In genomic region chr17:83990421-83991365, GRCm38 (mm10) we compare ENCODE assay signal across 8 mouse cellular contexts.
DNase-seq lines count a peak whose midpoint lies in the region; ATAC-seq and TF ChIP-seq lines count a peak whose summit lies in the region.

No protein-coding gene starts in this region.

- H3K36me3 ChIP-seq in neural tube, embryonic 15.5 days: no peaks in the 10 kb centered on the region
- H3K36me3 ChIP-seq in hindbrain, postnatal 0 days (ENCODE audit: insufficient read depth, low read length): no peaks in the 10 kb centered on the region
- no peaks in the 10 kb centered on the region for H3K36me3 ChIP-seq in liver, embryonic 11.5 days (ENCODE audit: control insufficient read depth, insufficient read depth, low read length)

- no peak overlapping the region for H3K27ac ChIP-seq in neural tube, embryonic 15.5 days (replicated peaks)
- H3K27ac ChIP-seq in hindbrain, postnatal 0 days: 0 out of 2 replicates have a peak overlapping the region, but pooled peaks have one; percentile 32
- H3K27ac ChIP-seq in liver, embryonic 11.5 days (ENCODE audit: low read depth, low read length): peak overlapping the region; percentile 2; the same call in 1 of the 2 replicates

- no peak overlapping the region for H3K4me3 ChIP-seq in neural tube, embryonic 15.5 days (replicated peaks)
- no peak overlapping the region for H3K4me3 ChIP-seq in hindbrain, postnatal 0 days (ENCODE audit: low read length)
- no peak overlapping the region for H3K4me3 ChIP-seq in liver, embryonic 11.5 days (ENCODE audit: low read depth, low read length)

- H3K4me1 ChIP-seq in neural tube, embryonic 15.5 days: peaks cover 21% of the 10 kb centered on the region
- no peaks in the 10 kb centered on the region; the same call in 1 of the 2 replicates for H3K4me1 ChIP-seq in hindbrain, postnatal 0 days (ENCODE audit: insufficient read depth, low read length)
- peaks cover 34% of the 10 kb centered on the region for H3K4me1 ChIP-seq in liver, embryonic 11.5 days (replicated peaks; ENCODE audit: control insufficient read depth, insufficient read depth, low read length)

- H3K27me3 ChIP-seq in neural tube, embryonic 15.5 days (replicated peaks): no peaks in the 10 kb centered on the region
- no peaks in the 10 kb centered on the region for H3K27me3 ChIP-seq in hindbrain, postnatal 0 days (ENCODE audit: insufficient read depth, low read length)
- H3K27me3 ChIP-seq in liver, embryonic 11.5 days (replicated peaks; ENCODE audit: control insufficient read depth, insufficient read depth, low read length): no peaks in the 10 kb centered on the region

- no peaks in the 10 kb centered on the region for H3K9me3 ChIP-seq in neural tube, embryonic 15.5 days (replicated peaks)
- H3K9me3 ChIP-seq in hindbrain, postnatal 0 days (ENCODE audit: low read length): no peaks in the 10 kb centered on the region
- no peaks in the 10 kb centered on the region for H3K9me3 ChIP-seq in liver, embryonic 11.5 days (ENCODE audit: control insufficient read depth, low read length)

- TF ChIP-seq CTCF in hindbrain, postnatal 0 days (IDR thresholded peaks at IDR 0.05; ENCODE audit: low read depth): no peak

- no peak for ATAC-seq in neural tube, embryonic 15.5 days (ENCODE audit: low FRiP score)
- no peak for ATAC-seq in hindbrain, postnatal 0 days
- peak; percentile 56 for ATAC-seq in liver, embryonic 11.5 days (replicated peaks; ENCODE audit: low FRiP score)

- H3K9ac ChIP-seq in neural tube, embryonic 15.5 days (replicated peaks): no peak overlapping the region
- H3K9ac ChIP-seq in hindbrain, postnatal 0 days (replicated peaks; ENCODE audit: low read length): no peak overlapping the region
- no peak overlapping the region for H3K9ac ChIP-seq in liver, embryonic 11.5 days (ENCODE audit: low read depth, low read length)

- H3K4me2 ChIP-seq in neural tube, embryonic 15.5 days: no peak overlapping the region
- H3K4me2 ChIP-seq in hindbrain, postnatal 0 days (ENCODE audit: low read depth, low read length): no peak overlapping the region
- no peak overlapping the region for H3K4me2 ChIP-seq in liver, embryonic 11.5 days

- WGBS in neural tube, embryonic 15.5 days: 73% methylated on average over 13 of the region's 13 CpGs
- 71% methylated on average over 13 of the region's 13 CpGs for WGBS in hindbrain, postnatal 0 days
- 47% methylated on average over 13 of the region's 13 CpGs for WGBS in liver, embryonic 11.5 days

- peak; percentile 72 for DNase-seq in neural tube, embryonic 10.5 days (ENCODE audit: extremely low spot score, low spot score)
- peak; percentile 100 for DNase-seq in fibroblast of lung, adult 2 months (ENCODE audit: low read depth)
- DNase-seq in hindbrain, postnatal 0 days (ENCODE audit: low spot score): no peak
- no peak for DNase-seq in liver, embryonic 11.5 days (ENCODE audit: low spot score)
- DNase-seq in ovary, postnatal 36 days (ENCODE audit: low spot score): peak; percentile 59
- no peak for DNase-seq in spleen, adult 18-20 months
- DNase-seq in right cerebral cortex, postnatal 14 days: no peak

Comparison
In these comparisons a context has a peak if more than half of its experiments do, and no peak if none do; other contexts are left out.
1. DNase-seq: peak in neural tube, embryonic 10.5 days (single experiment), fibroblast of lung, adult 2 months (single experiment) and ovary, postnatal 36 days (single experiment); none in hindbrain, postnatal 0 days (single experiment), liver, embryonic 11.5 days (single experiment), spleen, adult 18-20 months (0 of 2) and right cerebral cortex, postnatal 14 days (single experiment).